Mouse (Mus musculus): ENCODE results near the gene Lpar3. TPM values are rescaled to one million over a fixed set of nuclear protein-coding genes. Genes with fewer than 3 reads are reported as not detected.

Lpar3 gene
- polyA plus RNA-seq, 1 experiment from 2014 or later: 39.9 TPM

DNA sequence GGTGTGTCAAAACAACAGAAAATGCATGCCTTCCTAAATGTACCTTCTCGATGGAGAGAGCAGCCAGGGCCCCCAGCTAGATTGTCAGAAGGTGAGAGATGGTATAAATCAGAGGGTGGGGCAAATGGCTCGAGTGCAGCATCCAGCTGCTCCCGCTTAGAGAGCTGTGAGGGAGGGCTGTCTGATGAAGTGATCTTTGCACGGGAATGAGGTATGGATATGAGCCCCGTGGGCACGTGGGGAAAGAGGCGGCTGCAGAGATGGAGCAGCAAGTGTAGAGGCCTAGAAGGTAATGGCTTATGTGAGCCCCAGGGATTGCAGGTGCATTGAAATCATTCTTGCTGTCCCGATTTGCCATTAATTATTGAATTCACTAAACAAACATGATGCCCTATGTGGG lies 15.5 kb downstream of the Lpar3 start:
- no peak overlapping the region for H3K27ac ChIP-seq (ENCODE audit: low read depth, low read length)
- ATAC-seq (replicated peaks; ENCODE audit: insufficient number of reproducible peaks, low FRiP score, low TSS enrichment): no peak
- H3K4me1 ChIP-seq (ENCODE audit: control insufficient read depth, insufficient read depth, low read length): peaks cover 28% of the 10 kb centered on the region
- 58% methylated on average over 8 of the region's 8 CpGs for WGBS (ENCODE audit: insufficient replicate concordance)
- no peaks in the 10 kb centered on the region for H3K9me3 ChIP-seq (replicated peaks; ENCODE audit: control insufficient read depth, low read length)
- no peaks in the 10 kb centered on the region for H3K27me3 ChIP-seq (ENCODE audit: control insufficient read depth, insufficient read depth, low read length)
- no peak overlapping the region for H3K4me2 ChIP-seq
- H3K4me3 ChIP-seq (ENCODE audit: low read depth, low read length): no peak overlapping the region
- peaks cover 6% of the 10 kb centered on the region; the same call in 1 of the 2 replicates for H3K36me3 ChIP-seq (ENCODE audit: control insufficient read depth, insufficient read depth, low read length)
- H3K9ac ChIP-seq (ENCODE audit: low read depth, low read length): no peak overlapping the region

DNA sequence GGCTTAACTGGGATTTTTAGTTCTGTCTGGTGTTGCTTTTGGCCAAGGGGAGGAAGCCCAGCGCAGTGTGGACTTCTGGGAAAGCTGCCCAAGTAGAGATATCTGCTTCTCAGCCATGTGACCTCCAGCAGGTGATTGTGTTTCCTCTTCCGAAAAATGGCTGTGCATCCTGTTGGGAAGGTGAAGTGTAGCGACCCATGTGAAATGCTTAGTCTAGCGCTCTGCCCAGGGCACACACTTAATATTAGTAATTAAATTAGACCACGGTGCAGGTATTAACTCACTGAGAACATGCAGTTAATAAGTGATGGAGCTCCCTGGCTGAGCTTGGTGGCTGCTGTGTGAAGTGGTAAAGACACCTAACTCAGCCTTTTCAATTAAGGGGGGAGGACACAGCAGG lies 16.9 kb downstream of the Lpar3 start:
- no peak overlapping the region for H3K9ac ChIP-seq (ENCODE audit: low read depth, low read length)
- no peaks in the 10 kb centered on the region for H3K27me3 ChIP-seq (ENCODE audit: control insufficient read depth, insufficient read depth, low read length)
- H3K9me3 ChIP-seq (replicated peaks; ENCODE audit: control insufficient read depth, low read length): no peaks in the 10 kb centered on the region
- WGBS (ENCODE audit: insufficient replicate concordance): 79% methylated on average over 5 of the region's 5 CpGs
- no peak overlapping the region for H3K4me3 ChIP-seq (ENCODE audit: low read depth, low read length)
- ATAC-seq (replicated peaks; ENCODE audit: insufficient number of reproducible peaks, low FRiP score, low TSS enrichment): no peak
- peaks cover 20% of the 10 kb centered on the region for H3K4me1 ChIP-seq (ENCODE audit: control insufficient read depth, insufficient read depth, low read length)
- no peak overlapping the region for H3K4me2 ChIP-seq
- no peak overlapping the region for H3K27ac ChIP-seq (ENCODE audit: low read depth, low read length)
- H3K36me3 ChIP-seq (ENCODE audit: control insufficient read depth, insufficient read depth, low read length): peaks cover 6% of the 10 kb centered on the region; the same call in 1 of the 2 replicates

DNA sequence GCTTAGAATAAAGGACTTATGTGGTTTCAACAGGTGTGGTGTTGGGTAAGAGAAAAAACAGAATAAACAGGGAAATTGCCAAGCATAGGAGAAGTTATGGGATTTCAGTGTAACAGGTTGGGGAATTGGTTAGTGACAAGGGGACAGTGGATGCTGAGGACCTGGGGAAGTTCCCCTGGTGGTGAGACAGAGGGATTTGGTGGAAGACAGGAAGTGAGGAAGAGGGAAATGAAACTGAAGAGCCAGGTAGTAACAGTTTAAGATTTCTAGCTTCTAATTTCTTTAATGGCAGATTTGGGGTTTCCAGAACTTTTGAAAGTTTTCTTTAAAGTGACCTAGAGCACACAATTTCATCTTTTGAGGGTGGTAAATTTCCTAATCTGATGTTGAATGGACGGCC lies 23.9 kb downstream of the Lpar3 start:
- no peak overlapping the region for H3K9ac ChIP-seq (ENCODE audit: low read depth, low read length)
- H3K4me1 ChIP-seq (ENCODE audit: control insufficient read depth, insufficient read depth, low read length): peaks cover 6% of the 10 kb centered on the region; the same call in 1 of the 2 replicates
- no peaks in the 10 kb centered on the region for H3K9me3 ChIP-seq (replicated peaks; ENCODE audit: control insufficient read depth, low read length)
- H3K4me3 ChIP-seq (ENCODE audit: low read depth, low read length): no peak overlapping the region
- no peak overlapping the region for H3K4me2 ChIP-seq
- H3K27me3 ChIP-seq (ENCODE audit: control insufficient read depth, insufficient read depth, low read length): no peaks in the 10 kb centered on the region
- ATAC-seq (replicated peaks; ENCODE audit: insufficient number of reproducible peaks, low FRiP score, low TSS enrichment): no peak
- no peak overlapping the region for H3K27ac ChIP-seq (ENCODE audit: low read depth, low read length)
- H3K36me3 ChIP-seq (ENCODE audit: control insufficient read depth, insufficient read depth, low read length): peaks cover 6% of the 10 kb centered on the region; the same call in 1 of the 2 replicates
- WGBS (ENCODE audit: insufficient replicate concordance): 72% methylated on average over 1 of the region's 1 CpGs

DNA sequence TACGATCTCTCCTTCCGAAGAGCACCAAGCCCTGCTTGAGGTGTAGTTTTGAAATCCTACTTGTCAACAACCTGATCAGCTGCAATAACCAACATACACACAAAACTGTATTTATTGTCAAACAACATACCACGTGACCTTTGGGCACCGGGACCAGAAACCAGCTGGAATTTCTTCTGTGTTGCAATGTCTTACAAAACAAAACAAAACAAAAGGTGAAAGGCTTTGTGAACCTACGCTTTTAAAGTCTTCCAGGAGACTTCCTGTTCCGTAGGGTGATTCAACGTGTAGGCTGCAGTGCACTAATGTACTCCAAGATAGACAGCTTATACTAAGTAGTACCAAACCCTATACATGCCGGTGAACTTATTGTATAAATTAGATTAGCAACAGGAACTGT lies 25.8 kb downstream of the Lpar3 start:
- Histone ChIP-seq H3K9me3 (replicated peaks; ENCODE audit: control insufficient read depth, low read length) (no peaks in the 10 kb centered on the region), H3K4me1 (ENCODE audit: control insufficient read depth, insufficient read depth, low read length) (peaks cover 2% of the 10 kb centered on the region; the same call in 1 of the 2 replicates), H3K4me3 (ENCODE audit: low read depth, low read length) (no peak overlapping the region), H3K36me3 (ENCODE audit: control insufficient read depth, insufficient read depth, low read length) (no peaks in the 10 kb centered on the region), H3K27ac (ENCODE audit: low read depth, low read length) (no peak overlapping the region), H3K27me3 (ENCODE audit: control insufficient read depth, insufficient read depth, low read length) (no peaks in the 10 kb centered on the region), H3K9ac (ENCODE audit: low read depth, low read length) (no peak overlapping the region), H3K4me2 (no peak overlapping the region)
- no peak for ATAC-seq (replicated peaks; ENCODE audit: insufficient number of reproducible peaks, low FRiP score, low TSS enrichment)
- 81% methylated on average over 8 of the region's 8 CpGs for WGBS (ENCODE audit: insufficient replicate concordance)

DNA sequence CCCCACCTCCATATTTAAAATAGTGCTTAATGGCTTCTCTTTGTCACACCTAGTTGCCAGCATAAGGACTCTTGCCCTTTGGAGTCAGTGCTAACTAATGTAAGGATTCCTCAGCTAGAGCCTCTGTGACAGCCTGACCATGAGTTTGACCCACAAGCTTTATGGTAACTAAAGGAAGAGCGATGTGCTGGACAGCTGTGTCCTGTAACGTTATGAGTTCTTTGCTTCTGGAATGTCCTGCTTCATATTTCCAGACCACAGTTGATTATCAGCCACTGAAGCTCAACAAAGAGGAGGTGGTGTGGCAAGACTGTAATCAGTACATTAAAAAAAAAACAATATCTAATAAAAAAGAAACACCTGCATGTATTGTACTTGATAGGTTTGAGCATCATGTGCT lies 26.2 kb downstream of the Lpar3 start:
- no peaks in the 10 kb centered on the region for H3K9me3 ChIP-seq (replicated peaks; ENCODE audit: control insufficient read depth, low read length)
- H3K9ac ChIP-seq (ENCODE audit: low read depth, low read length): no peak overlapping the region
- WGBS (ENCODE audit: insufficient replicate concordance): 67% methylated on average over 2 of the region's 2 CpGs
- no peaks in the 10 kb centered on the region for H3K27me3 ChIP-seq (ENCODE audit: control insufficient read depth, insufficient read depth, low read length)
- H3K36me3 ChIP-seq (ENCODE audit: control insufficient read depth, insufficient read depth, low read length): no peaks in the 10 kb centered on the region
- no peak overlapping the region for H3K27ac ChIP-seq (ENCODE audit: low read depth, low read length)
- peaks cover 2% of the 10 kb centered on the region; the same call in 1 of the 2 replicates for H3K4me1 ChIP-seq (ENCODE audit: control insufficient read depth, insufficient read depth, low read length)
- no peak overlapping the region for H3K4me3 ChIP-seq (ENCODE audit: low read depth, low read length)
- no peak overlapping the region for H3K4me2 ChIP-seq
- ATAC-seq (replicated peaks; ENCODE audit: insufficient number of reproducible peaks, low FRiP score, low TSS enrichment): no peak

DNA sequence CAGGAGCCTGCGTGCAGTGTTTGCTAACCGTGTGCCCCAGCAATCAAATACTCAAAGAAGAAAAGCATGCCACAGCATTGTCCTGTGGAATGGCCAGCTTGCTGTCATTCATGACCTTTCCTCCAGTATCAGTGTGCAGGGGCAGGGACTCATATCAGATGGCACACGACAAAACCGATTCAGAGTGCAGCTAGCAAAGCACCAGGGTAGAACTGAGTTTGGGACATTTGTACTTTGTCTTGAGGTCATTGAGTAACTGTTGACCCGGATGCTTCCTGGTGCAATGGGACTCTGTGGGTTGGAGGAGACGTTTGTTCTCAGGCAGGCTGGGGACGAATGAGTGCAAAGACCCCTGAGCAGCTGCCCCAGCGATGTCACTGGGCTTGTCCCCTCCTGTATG lies 29.1 kb downstream of the Lpar3 start:
- Histone ChIP-seq H3K27ac (ENCODE audit: low read depth, low read length) (no peak overlapping the region), H3K9me3 (replicated peaks; ENCODE audit: control insufficient read depth, low read length) (no peaks in the 10 kb centered on the region), H3K27me3 (ENCODE audit: control insufficient read depth, insufficient read depth, low read length) (no peaks in the 10 kb centered on the region), H3K4me2 (no peak overlapping the region), H3K4me1 (ENCODE audit: control insufficient read depth, insufficient read depth, low read length) (peaks cover 15% of the 10 kb centered on the region), H3K36me3 (ENCODE audit: control insufficient read depth, insufficient read depth, low read length) (no peaks in the 10 kb centered on the region), H3K4me3 (ENCODE audit: low read depth, low read length) (no peak overlapping the region), H3K9ac (ENCODE audit: low read depth, low read length) (no peak overlapping the region)
- ATAC-seq (replicated peaks; ENCODE audit: insufficient number of reproducible peaks, low FRiP score, low TSS enrichment): no peak
- 70% methylated on average over 8 of the region's 8 CpGs for WGBS (ENCODE audit: insufficient replicate concordance)

DNA sequence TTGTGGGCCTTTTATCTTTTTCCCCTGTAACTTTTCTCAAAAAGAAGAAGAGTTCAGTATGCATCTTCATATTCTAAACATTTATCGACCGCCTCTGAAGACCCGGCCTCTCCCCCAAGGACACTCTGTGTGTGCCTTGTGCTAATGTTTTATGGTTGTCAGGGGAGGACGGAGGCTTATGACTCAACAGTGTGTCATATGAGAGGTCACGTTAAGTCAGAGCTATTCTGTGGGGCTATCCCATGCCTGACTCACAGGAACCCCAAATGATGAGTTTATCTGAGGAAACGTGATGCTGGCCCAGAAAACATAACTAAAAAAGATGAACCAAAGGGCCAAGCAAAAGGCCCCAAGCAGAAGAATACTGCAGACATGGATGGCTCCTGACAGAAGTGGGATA lies 31.0 kb downstream of the Lpar3 start:
- no peak for ATAC-seq (replicated peaks; ENCODE audit: insufficient number of reproducible peaks, low FRiP score, low TSS enrichment)
- Histone ChIP-seq H3K9me3 (replicated peaks; ENCODE audit: control insufficient read depth, low read length) (no peaks in the 10 kb centered on the region), H3K4me2 (no peak overlapping the region), H3K27me3 (ENCODE audit: control insufficient read depth, insufficient read depth, low read length) (no peaks in the 10 kb centered on the region), H3K4me3 (ENCODE audit: low read depth, low read length) (no peak overlapping the region), H3K4me1 (ENCODE audit: control insufficient read depth, insufficient read depth, low read length) (peaks cover 18% of the 10 kb centered on the region), H3K27ac (ENCODE audit: low read depth, low read length) (no peak overlapping the region), H3K36me3 (ENCODE audit: control insufficient read depth, insufficient read depth, low read length) (no peaks in the 10 kb centered on the region), H3K9ac (ENCODE audit: low read depth, low read length) (no peak overlapping the region)
- WGBS (ENCODE audit: insufficient replicate concordance): 79% methylated on average over 6 of the region's 6 CpGs

DNA sequence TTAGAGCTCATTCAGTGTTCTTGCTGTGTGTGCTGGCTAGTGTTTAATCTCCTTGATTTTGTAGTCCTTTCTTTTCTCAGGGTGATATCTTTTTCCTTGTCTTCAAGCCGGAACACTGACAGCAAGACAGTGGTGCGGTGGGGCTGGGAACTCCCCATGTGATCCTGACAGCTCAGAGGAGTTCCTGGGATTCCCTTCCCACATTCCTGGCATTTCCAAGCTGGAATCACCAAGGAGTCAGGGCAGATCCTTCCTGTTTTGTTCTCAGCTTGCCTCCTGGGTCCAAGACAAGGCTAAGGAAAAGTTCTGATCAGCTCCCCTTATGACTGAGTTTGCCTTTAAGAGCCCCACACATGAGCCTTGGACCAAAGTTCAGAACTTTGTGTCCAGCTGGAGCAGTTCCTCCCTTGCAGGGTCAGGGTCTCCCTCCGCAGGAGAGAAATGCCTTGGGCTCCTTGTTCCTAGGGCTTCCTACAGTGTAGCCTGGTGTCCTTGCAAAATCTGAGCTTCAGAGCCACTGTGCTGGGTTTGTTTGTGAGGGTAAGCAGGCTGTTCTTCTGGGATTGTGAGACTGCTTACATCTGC lies 33.1 kb downstream of the Lpar3 start:
- no peak overlapping the region for H3K27ac ChIP-seq (ENCODE audit: low read depth, low read length)

DNA sequence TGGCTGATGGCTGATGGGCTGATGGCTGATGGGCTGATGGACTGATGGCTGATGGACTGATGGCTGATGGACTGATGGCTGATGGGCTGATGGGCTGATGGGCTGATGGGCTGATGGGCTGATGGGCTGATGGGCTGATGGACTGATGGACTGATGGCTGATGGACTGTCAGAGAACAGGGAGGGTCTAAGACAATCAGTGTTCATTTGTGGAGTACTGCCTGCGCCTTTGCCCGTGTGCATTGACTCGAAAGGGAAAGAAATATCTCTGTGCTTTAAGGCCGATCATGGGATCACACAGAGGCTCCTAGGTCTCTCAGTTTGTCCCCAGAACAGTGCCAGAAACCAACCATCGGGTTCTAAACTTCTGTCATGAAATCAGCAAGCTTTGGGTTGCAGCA lies 34.4 kb downstream of the Lpar3 start:
- H3K9ac ChIP-seq (ENCODE audit: low read depth, low read length): no peak overlapping the region
- no peak for ATAC-seq (replicated peaks; ENCODE audit: insufficient number of reproducible peaks, low FRiP score, low TSS enrichment)
- H3K4me3 ChIP-seq (ENCODE audit: low read depth, low read length): no peak overlapping the region
- H3K36me3 ChIP-seq (ENCODE audit: control insufficient read depth, insufficient read depth, low read length): no peaks in the 10 kb centered on the region
- H3K27me3 ChIP-seq (ENCODE audit: control insufficient read depth, insufficient read depth, low read length): no peaks in the 10 kb centered on the region
- H3K4me2 ChIP-seq: no peak overlapping the region
- no peak overlapping the region for H3K27ac ChIP-seq (ENCODE audit: low read depth, low read length)
- H3K4me1 ChIP-seq (ENCODE audit: control insufficient read depth, insufficient read depth, low read length): peaks cover 20% of the 10 kb centered on the region
- no peaks in the 10 kb centered on the region for H3K9me3 ChIP-seq (replicated peaks; ENCODE audit: control insufficient read depth, low read length)
- 85% methylated on average over 5 of the region's 5 CpGs for WGBS (ENCODE audit: insufficient replicate concordance)

More for the DNA sequence above, 33.1 kb downstream of the Lpar3 start:
- H3K9ac ChIP-seq (ENCODE audit: low read depth, low read length): no peak overlapping the region
- WGBS (ENCODE audit: insufficient replicate concordance): 10% methylated on average over 3 of the region's 3 CpGs
- H3K36me3 ChIP-seq (ENCODE audit: control insufficient read depth, insufficient read depth, low read length): no peaks in the 10 kb centered on the region
- no peak for ATAC-seq (replicated peaks; ENCODE audit: insufficient number of reproducible peaks, low FRiP score, low TSS enrichment)
- H3K27me3 ChIP-seq (ENCODE audit: control insufficient read depth, insufficient read depth, low read length): no peaks in the 10 kb centered on the region
- H3K4me3 ChIP-seq (ENCODE audit: low read depth, low read length): no peak overlapping the region
- H3K4me1 ChIP-seq (ENCODE audit: control insufficient read depth, insufficient read depth, low read length): peaks cover 19% of the 10 kb centered on the region
- no peaks in the 10 kb centered on the region for H3K9me3 ChIP-seq (replicated peaks; ENCODE audit: control insufficient read depth, low read length)
- no peak overlapping the region for H3K4me2 ChIP-seq

Data from heart, embryonic 11.5 days (tissue).